Mouse (Mus musculus): ENCODE measurements at regions not wholly inside any gene's neighbourhood (a gene's known extent, or its start where the extent isn't known, plus 50 kb on each side); places are given as distances from the start of the nearest gene placed in this dataset.
A peak's percentile ranks its signal among the peaks of the same experiment; 100 is the strongest.

- DNase-seq (ENCODE audit: low spot score): no peak
Measured at GRCm38 (mm10) chr5:102290866-102291265, 190.3 kb upstream of the Arhgap24 start.

DNA sequence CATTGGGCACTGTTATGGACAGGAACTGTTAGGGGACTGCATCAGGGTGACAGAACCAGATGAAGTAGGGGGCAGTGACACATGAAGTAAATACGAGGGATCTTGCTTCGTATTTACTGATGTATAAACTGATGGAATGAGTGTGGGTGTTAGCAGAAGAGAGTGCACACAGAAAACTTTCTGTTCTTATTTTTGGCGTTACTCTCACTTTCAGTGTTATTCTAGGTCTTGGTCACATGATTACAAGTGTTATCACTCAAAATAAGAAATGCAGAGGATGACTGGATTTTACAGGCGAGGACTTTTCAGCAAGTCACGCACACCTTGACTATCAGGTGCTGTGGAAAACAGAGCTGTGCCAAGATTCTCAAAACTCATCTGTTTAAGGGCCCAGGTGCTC lies 185.6 kb upstream of the Arhgap24 start:
- DNase-seq (ENCODE audit: low spot score): no peak

- no peak for DNase-seq (ENCODE audit: low spot score)
Measured at GRCm38 (mm10) chr5:102306309-102306708, 174.9 kb upstream of the Arhgap24 start.

- DNase-seq (ENCODE audit: low spot score): no peak
Measured at GRCm38 (mm10) chr5:102306718-102307117, 174.5 kb upstream of the Arhgap24 start.

GRCm38 (mm10) chr5:102311570-102311969 lies 169.6 kb upstream of the Arhgap24 start:
- DNase-seq (ENCODE audit: low spot score): no peak

- DNase-seq (ENCODE audit: low spot score): no peak
Measured at GRCm38 (mm10) chr5:102328197-102328784, 152.9 kb upstream of the Arhgap24 start.

DNA sequence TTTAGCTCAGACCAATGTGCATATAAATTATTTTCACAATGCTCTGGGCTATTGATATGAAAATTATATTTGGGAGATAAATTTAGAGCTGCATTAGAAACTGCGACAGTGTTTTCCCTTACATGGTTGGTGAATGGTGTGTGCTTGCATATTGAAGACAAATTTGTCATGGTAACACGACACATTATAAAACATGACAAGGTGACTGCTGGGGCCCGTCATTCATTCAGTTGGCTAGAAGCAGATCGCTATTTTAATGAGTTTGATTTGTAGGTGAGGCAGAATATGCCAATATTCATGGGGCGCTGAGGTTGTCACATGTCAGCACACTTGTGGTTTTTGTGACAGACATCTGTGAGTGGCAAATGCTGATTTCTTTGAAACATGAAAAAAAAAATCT lies 147.3 kb upstream of the Arhgap24 start:
- DNase-seq (ENCODE audit: low spot score): no peak

DNA sequence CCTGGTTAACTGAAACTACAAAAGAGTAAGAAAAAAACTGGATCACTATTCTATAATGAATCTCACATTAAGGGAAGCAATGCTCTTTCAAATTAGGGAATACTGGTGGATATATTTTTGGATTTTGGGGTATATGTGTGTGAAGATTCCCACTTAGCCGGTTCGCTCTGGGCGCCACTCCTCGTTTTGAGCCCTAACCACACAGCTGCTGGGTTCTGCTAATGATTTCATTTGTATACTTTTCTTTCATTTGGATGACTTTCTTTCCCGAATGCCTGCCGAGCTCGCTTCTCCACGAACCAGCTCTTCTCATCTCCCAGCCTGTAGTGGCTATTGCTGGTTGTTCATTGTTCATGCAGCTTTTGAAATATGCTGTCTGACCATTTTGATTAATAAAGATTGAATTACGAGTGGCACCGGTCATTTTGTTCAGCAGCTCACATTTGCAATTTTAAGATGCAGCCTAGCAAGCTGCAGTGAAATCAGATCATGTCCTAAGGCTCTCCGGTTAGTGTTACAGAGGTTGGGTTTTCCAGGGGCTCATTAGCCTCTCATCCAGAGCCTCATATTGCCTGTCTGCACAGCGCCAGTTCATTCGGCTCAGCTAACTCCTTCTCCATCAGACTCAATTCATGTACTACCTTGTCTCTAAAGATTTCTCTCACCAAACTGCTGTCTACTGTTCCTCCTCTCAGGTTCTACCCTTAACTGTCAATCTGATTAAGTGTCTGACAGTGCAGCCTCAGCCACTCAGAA lies 146.6 kb upstream of the Arhgap24 start:
- no peak for DNase-seq (ENCODE audit: low spot score)

DNA sequence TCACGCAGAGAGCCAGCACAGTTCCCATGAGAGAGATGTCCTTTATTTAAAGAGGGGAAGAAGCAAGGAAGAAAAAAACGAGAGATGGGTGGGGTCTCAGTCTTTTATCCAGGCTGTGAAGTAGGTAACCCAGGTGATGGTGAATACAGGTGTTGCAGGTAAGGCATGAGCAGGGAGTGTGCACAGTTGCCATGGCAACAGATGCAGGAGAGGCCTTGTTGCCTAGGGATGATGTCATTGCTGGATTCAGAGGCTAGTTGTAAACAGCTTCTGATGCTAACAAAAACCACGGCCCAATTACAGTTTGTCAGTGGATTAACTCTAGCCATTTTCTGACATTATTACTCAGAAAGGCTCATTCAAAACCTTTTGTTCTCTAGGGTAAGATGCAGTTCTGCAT lies 114.7 kb upstream of the Arhgap24 start:
- no peak for DNase-seq (ENCODE audit: low spot score)

DNA sequence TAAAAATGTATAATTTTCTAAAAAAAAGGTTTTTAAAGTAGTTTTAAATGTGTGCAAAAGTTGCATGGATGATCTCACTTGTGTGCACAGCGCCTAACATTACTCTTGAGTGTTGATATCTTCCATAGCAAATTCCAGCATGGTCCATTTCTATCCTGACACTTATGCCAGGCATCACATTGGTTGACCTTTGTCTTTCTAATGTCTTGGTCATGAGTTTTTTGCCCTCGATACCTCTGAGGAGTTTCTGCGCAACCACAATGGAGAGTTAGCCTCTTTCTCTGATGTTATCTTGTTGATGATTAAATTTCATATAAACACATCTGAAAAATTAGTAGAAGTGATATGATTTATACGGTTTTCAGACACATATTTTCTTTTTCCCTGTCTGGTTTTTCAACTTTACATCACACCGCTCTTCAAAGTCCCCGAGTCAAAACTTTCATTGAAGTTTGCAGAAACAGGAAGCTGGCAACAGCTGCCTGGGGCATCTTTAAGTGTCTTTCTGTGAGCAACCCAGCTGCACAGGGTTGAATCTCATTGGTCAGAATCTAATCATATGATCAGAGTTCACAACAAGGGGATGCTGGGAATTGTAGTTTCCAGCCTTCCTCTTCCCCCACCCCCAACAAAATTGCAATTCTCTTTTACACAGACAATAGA lies 107.8 kb upstream of the Arhgap24 start:
- DNase-seq (ENCODE audit: low spot score): no peak

- no peak for DNase-seq (ENCODE audit: low spot score)
Measured at GRCm38 (mm10) chr5:102373972-102374755, 107.0 kb upstream of the Arhgap24 start.

DNA sequence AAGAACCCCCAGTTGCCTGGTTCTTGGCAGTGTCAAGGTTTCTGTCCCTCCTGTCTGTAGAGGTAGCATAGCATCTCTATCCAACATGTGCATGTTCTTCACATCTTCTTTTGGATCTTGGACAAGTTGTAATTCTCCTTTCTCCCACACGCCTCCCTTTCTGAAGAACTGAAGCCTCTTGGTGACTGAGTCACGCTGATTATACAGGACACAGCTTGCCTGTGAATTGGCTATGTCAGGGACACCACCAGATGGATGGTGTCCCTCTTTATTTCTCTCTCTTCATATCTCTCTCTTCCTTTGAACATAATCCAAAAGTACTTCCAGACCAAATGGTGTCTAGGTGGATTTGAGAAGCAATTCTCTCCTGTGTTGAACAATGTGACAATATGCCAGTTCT lies 105.9 kb upstream of the Arhgap24 start:
- DNase-seq (ENCODE audit: low spot score): no peak

DNA sequence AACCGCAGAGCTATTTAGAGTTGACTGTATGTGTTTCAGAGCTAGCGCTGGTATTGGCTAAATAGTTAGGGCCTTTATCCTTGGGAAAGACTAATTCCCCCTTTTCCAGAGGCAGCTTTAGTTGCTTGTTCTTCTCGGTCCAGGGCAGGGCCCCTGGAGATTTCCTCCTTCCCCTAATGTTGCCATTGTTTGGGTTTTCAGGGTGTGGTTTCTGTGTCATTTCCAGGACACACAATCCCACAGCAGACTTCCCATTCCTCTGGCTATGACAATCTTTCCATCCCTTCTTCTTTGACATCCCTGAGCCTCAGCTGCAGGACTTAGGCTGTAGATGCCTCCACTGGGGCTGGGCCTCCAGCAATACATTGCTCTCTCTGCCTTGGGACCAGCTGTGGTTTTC lies 87.2 kb upstream of the Arhgap24 start:
- DNase-seq (ENCODE audit: low spot score): no peak

- DNase-seq (ENCODE audit: low spot score): no peak
Measured at GRCm38 (mm10) chr5:102395608-102396146, 85.5 kb upstream of the Arhgap24 start.

DNA sequence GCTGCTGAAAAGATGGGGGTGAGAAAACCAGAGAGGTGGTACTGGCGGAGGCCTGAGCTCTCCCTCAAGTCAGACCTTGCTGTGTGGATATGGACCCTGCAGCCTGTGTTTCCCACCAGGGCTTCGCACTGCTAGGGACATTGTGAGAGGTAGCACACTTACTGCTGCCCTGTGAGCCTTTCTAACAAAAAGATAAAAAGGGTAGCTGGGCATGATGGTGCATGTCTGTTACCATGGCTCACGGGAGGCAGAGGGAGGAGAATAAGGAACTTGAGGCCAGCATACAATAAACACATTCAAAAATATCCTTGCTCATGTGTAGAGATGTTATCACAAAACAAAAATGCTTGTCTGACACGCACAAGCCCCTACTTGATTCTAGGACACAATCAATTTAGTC lies 82.2 kb upstream of the Arhgap24 start:
- DNase-seq (ENCODE audit: low spot score): no peak

DNA sequence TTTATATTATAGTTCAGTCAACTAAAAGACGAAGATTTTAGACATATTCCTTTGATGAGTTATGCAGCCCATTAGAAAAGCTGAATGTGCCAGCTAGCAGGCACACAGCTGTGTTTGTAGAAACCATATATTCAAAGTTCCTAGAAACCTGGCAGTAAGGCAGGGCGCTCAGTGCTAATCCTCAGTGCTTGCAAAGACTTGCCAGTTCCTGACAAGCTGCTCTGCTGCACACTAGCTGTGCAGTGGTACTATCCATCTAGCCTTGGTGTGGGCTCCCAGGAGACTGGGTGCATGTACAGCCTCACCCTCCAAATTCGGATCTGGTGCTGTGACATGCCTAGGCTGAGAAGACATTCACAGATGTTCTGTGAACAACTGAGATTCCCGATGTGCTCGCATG lies 63.5 kb upstream of the Arhgap24 start:
- DNase-seq (ENCODE audit: low spot score): no peak

DNA sequence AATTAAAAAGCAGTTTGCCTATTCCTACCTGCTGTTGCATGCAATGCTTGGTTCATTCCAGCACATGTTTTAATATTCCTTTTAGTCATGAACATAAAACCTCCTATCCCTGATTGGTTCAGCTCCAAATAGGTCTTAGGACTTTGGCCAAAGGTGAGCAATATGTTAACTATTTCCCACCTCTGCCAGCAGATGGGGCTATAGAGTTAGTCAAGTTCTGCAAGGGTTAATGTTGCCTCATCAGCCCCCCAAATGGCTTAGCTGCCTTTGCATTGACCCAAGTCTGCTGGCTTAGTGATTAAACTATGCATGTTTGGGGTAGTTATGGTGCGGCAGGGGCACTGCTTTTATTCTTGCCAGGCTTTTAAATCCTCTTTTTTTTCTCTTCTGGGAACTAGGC lies 62.1 kb upstream of the Arhgap24 start:
- peak; percentile 3 for DNase-seq (ENCODE audit: low spot score)

DNA sequence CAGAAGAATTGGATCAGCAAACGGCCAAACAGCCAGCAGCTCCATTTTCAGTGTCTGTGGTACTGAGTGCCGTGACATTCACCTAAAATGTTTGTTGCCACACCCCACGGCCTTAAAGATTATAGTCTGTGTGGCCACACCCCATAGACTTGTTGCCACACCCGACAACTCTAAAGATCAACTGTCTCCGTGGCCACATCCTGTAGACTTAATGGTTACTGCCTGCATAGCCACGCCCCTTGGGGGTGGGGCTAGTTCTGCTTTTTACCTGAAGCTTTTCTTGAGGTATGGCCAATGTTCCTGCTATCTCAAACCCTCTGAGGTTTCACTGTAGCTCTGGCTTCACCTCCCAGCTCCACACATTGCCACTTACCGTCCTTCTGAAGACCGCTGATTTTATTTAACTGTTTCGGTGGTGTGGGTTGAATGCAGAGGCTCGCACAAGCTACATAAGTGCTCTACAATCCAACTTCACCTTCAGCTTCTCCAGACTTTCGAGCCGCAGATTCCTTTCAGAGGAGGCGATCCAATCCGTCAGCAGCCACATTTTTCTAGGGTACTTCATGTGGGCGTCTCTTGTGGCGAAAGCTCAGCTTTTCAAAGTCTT lies 56.5 kb upstream of the Arhgap24 start:
- no peak for DNase-seq (ENCODE audit: low spot score)

DNA sequence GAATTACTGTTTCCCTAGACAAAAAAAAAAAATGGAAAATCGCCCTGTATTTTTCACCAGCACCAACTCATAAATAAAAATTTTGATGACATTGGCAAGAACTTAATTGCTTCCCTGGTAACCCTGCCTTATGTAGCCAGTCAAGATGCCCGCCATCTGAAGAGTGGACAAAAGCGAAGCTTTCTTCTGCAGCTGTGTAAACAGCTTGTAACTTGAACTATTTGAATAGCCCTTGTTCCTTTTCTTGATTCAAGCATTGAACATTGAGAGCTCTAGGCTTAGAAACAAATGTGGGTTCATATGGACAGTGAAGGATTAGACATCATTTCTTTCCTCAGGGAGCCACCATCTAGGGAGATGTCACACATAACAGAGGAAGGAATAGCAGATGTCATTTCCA lies 52.9 kb upstream of the Arhgap24 start:
- DNase-seq (ENCODE audit: low spot score): no peak

Data from c-Kit-positive CD71-positive TER-119-positive erythroid progenitor cells, embryonic 14.5 days (primary cell).